Mouse (Mus musculus): Measurements from ENCODE around the gene Capn3. TPM values are rescaled to one million over a fixed set of nuclear protein-coding genes. Genes with fewer than 3 reads are reported as not detected.

Capn3 gene
- polyA plus RNA-seq, 2 experiments from 2014 or later: 32.1 to 37.2 TPM

Other genes with a start within 250 kb of the Capn3 start
- gene Pla2g4e, start 210.7 kb upstream of the Capn3 start, polyA plus RNA-seq (2017; shearing (Covaris generic)): under 1 TPM in 1 of 2 experiments, not detected in 1; 0.07 TPM
- gene Pla2g4d, start 166.8 kb upstream of the Capn3 start, polyA plus RNA-seq (2017; shearing (Covaris generic)): not detected
- 1 to 10 TPM; 1.7 to 2.9 TPM for gene Pla2g4f, start 141.9 kb upstream of the Capn3 start, polyA plus RNA-seq (2017; shearing (Covaris generic))
- gene Vps39, start 102.9 kb upstream of the Capn3 start, polyA plus RNA-seq (2017; shearing (Covaris generic)): 10 to 100 TPM; 17.8 to 20.9 TPM
- gene Ganc, start 52.1 kb upstream of the Capn3 start, polyA plus RNA-seq (2017; shearing (Covaris generic)): 10 to 100 TPM; 17.6 to 21.6 TPM
- 10 to 100 TPM; 17.9 to 28.6 TPM for gene Tmem87a, start 51.9 kb upstream of the Capn3 start, polyA plus RNA-seq (2017; shearing (Covaris generic))
- 10 to 100 TPM; 23.3 to 25.1 TPM for gene Zfp106, start 107.8 kb downstream of the Capn3 start, polyA plus RNA-seq (2017; shearing (Covaris generic))
- gene Snap23, start 111.7 kb downstream of the Capn3 start, polyA plus RNA-seq (2017; shearing (Covaris generic)): 10 to 100 TPM; 58.1 to 58.3 TPM
- 10 to 100 TPM; 18.1 to 19.6 TPM for gene Haus2, start 153.4 kb downstream of the Capn3 start, polyA plus RNA-seq (2017; shearing (Covaris generic))
- 10 to 100 TPM; 30.7 to 32.2 TPM for gene Lrrc57, start 153.5 kb downstream of the Capn3 start, polyA plus RNA-seq (2017; shearing (Covaris generic))
- gene Stard9, start 173.1 kb downstream of the Capn3 start, polyA plus RNA-seq (2017; shearing (Covaris generic)): under 1 TPM; 0.60 to 0.62 TPM

All from activated CD4-positive, CD25-positive, alpha-beta regulatory T cell, adult 4 months (primary cell).